26 mouse cellular contexts compared by ENCODE assay signal in the genomic region with DNA sequence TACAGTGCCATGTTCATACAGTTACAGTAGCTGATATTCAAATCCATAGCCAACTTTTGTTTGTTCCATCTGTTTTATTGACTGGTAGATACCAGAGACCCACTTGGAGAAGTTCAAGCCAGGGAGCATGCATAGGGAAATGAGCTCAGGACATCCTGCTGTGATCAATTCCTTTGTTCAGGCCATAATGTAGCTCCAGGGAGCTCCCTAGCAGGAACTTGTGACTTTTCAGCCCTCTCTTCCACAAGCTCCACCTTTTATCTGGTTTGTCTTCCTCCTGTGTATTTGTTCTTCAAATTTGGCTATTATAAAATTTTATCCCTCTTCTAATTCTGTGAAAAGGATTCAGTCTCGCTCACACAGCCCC. TPM values are rescaled to one million over a fixed set of nuclear protein-coding genes. Genes with fewer than 3 reads are reported as not detected.
DNase-seq lines count a peak whose midpoint lies in the region; ATAC-seq lines count a peak whose summit lies in the region.
"Had no signal": no experiment of that assay in that cellular context is flagged by ENCODE, and none has a peak within 500 bp of the region (broad histone marks: within the 10 kb centered on the region; RNA-seq: fewer than 3 reads in every experiment).

No protein-coding gene starts in this region.

- DNase-seq in hindbrain, embryonic 11.5 days (ENCODE audit: low spot score), result no peak
- DNase-seq in ES-CJ7 (ENCODE audit: low read depth, low spot score) (peak; percentile 88), R1 (ENCODE audit: low read depth, low spot score) (peak; percentile 91)
- DNase-seq in thymus, postnatal 0 days (ENCODE audit: low spot score), result no peak
- DNase-seq: adrenal gland, adult 2 months; adrenal gland, postnatal 14 days; B cell, adult 2 months; cerebellum, adult 11 months; cerebellum, adult 8-10 months; cerebellum, postnatal 10 days; cerebellum, postnatal 36 days; embryo, embryonic 11 days; gastrocnemius, postnatal 25 days; heart, adult 18-20 months; kidney, adult 11 months had no signal

- no peak overlapping the region for H3K9ac ChIP-seq in hindbrain, embryonic 11.5 days (ENCODE audit: low read depth, low read length)
- H3K9ac ChIP-seq in hindbrain, embryonic 12.5 days, result no peak overlapping the region
- H3K9ac ChIP-seq in heart, embryonic 11.5 days (ENCODE audit: low read depth, low read length), result no peak overlapping the region
- H3K9ac ChIP-seq: embryonic facial prominence, embryonic 13.5 days; forebrain, embryonic 12.5 days; forebrain, embryonic 15.5 days; heart, embryonic 13.5 days; hindbrain, embryonic 15.5 days; intestine, embryonic 15.5 days had no signal

- H3K36me3 ChIP-seq in hindbrain, embryonic 11.5 days (ENCODE audit: control insufficient read depth, insufficient read depth, low read length), result no peaks in the 10 kb centered on the region
- no peaks in the 10 kb centered on the region for H3K36me3 ChIP-seq in hindbrain, embryonic 12.5 days
- no peaks in the 10 kb centered on the region for H3K36me3 ChIP-seq in heart, embryonic 11.5 days (ENCODE audit: control insufficient read depth, insufficient read depth, low read length)
- H3K36me3 ChIP-seq: embryonic facial prominence, embryonic 10.5 days; embryonic facial prominence, embryonic 13.5 days; forebrain, embryonic 12.5 days; forebrain, embryonic 15.5 days; heart, embryonic 13.5 days; hindbrain, embryonic 15.5 days; intestine, embryonic 15.5 days had no signal

- peak; percentile 29; the same call in 1 of the 2 replicates for ATAC-seq in hindbrain, embryonic 11.5 days (ENCODE audit: low FRiP score)
- no peak for ATAC-seq in hindbrain, embryonic 12.5 days (ENCODE audit: low FRiP score)
- ATAC-seq in heart, embryonic 11.5 days (replicated peaks; ENCODE audit: insufficient number of reproducible peaks, low FRiP score, low TSS enrichment), result no peak
- ATAC-seq: forebrain, embryonic 15.5 days had no signal

- 0 out of 2 replicates have a peak, but pooled peaks cover 2% of the 10 kb centered on the region for H3K4me1 ChIP-seq in hindbrain, embryonic 11.5 days (replicated peaks; ENCODE audit: control insufficient read depth, insufficient read depth, low read length)
- peaks cover 15% of the 10 kb centered on the region for H3K4me1 ChIP-seq in hindbrain, embryonic 12.5 days
- no peaks in the 10 kb centered on the region for H3K4me1 ChIP-seq in heart, embryonic 11.5 days (ENCODE audit: control insufficient read depth, insufficient read depth, low read length)
- H3K4me1 ChIP-seq: intestine, embryonic 15.5 days had no signal

- no peaks in the 10 kb centered on the region for H3K9me3 ChIP-seq in hindbrain, embryonic 11.5 days (ENCODE audit: control insufficient read depth, low read length)
- H3K9me3 ChIP-seq in hindbrain, embryonic 12.5 days (replicated peaks), result no peaks in the 10 kb centered on the region
- no peaks in the 10 kb centered on the region for H3K9me3 ChIP-seq in heart, embryonic 11.5 days (replicated peaks; ENCODE audit: control insufficient read depth, low read length)
- H3K9me3 ChIP-seq: embryonic facial prominence, embryonic 10.5 days; embryonic facial prominence, embryonic 13.5 days; forebrain, embryonic 12.5 days; forebrain, embryonic 15.5 days; heart, embryonic 13.5 days; hindbrain, embryonic 15.5 days; intestine, embryonic 15.5 days had no signal

- 52% methylated on average over 1 of the region's 1 CpGs for WGBS in hindbrain, embryonic 11.5 days
- 34% methylated on average over 1 of the region's 1 CpGs for WGBS in hindbrain, embryonic 12.5 days
- 63% methylated on average over 1 of the region's 1 CpGs for WGBS in heart, embryonic 11.5 days (ENCODE audit: insufficient replicate concordance)

- no peaks in the 10 kb centered on the region for H3K27me3 ChIP-seq in hindbrain, embryonic 11.5 days (ENCODE audit: control insufficient read depth, insufficient read depth, low read length)
- no peaks in the 10 kb centered on the region for H3K27me3 ChIP-seq in hindbrain, embryonic 12.5 days
- no peaks in the 10 kb centered on the region for H3K27me3 ChIP-seq in heart, embryonic 11.5 days (ENCODE audit: control insufficient read depth, insufficient read depth, low read length)
- H3K27me3 ChIP-seq: CH12.LX; embryonic facial prominence, embryonic 13.5 days; forebrain, embryonic 12.5 days; forebrain, embryonic 15.5 days; heart, embryonic 13.5 days; hindbrain, embryonic 15.5 days; intestine, embryonic 15.5 days had no signal

- no peak overlapping the region for H3K4me3 ChIP-seq in hindbrain, embryonic 11.5 days (ENCODE audit: low read depth, low read length)
- H3K4me3 ChIP-seq in hindbrain, embryonic 12.5 days, result no peak overlapping the region
- H3K4me3 ChIP-seq in heart, embryonic 11.5 days (ENCODE audit: low read depth, low read length), result no peak overlapping the region
- H3K4me3 ChIP-seq: embryonic facial prominence, embryonic 10.5 days; embryonic facial prominence, embryonic 13.5 days; erythroblast, embryonic 14.5 days; forebrain, embryonic 12.5 days; forebrain, embryonic 15.5 days; heart, embryonic 13.5 days; hindbrain, embryonic 15.5 days; intestine, embryonic 15.5 days had no signal

- H3K4me2 ChIP-seq in hindbrain, embryonic 11.5 days (replicated peaks; ENCODE audit: low read depth, low read length), result no peak overlapping the region
- H3K4me2 ChIP-seq in hindbrain, embryonic 12.5 days (replicated peaks), result no peak overlapping the region
- H3K4me2 ChIP-seq in heart, embryonic 11.5 days, result no peak overlapping the region
- H3K4me2 ChIP-seq: embryonic facial prominence, embryonic 13.5 days; forebrain, embryonic 12.5 days; forebrain, embryonic 15.5 days; heart, embryonic 13.5 days; hindbrain, embryonic 15.5 days; intestine, embryonic 15.5 days had no signal

- peak overlapping the region; percentile 33 for H3K27ac ChIP-seq in hindbrain, embryonic 11.5 days (ENCODE audit: low read depth, low read length)
- H3K27ac ChIP-seq in hindbrain, embryonic 12.5 days, result no peak overlapping the region
- H3K27ac ChIP-seq in heart, embryonic 11.5 days (ENCODE audit: low read depth, low read length), result no peak overlapping the region
- H3K27ac ChIP-seq: embryonic facial prominence, embryonic 10.5 days; embryonic facial prominence, embryonic 13.5 days; forebrain, embryonic 12.5 days; forebrain, embryonic 15.5 days; heart, embryonic 13.5 days; hindbrain, embryonic 15.5 days; intestine, embryonic 15.5 days had no signal

RNA-seq across cellular contexts. Expression of a gene that starts 45.9 kb away (rescaled TPM):
- polyA plus RNA-seq in hindbrain, embryonic 11.5 days (2014; fragmentation: Nextera tagmentation; extraction: Ambion mirVana), result 143 and 151 TPM in 2 replicates
- polyA plus RNA-seq in hindbrain, embryonic 12.5 days (2016; fragmentation: Nextera tagmentation; extraction: Ambion mirVana), result 384 and 480 TPM in 2 replicates
- polyA plus RNA-seq in thymus, postnatal 0 days (2015; fragmentation: Nextera tagmentation; extraction: Ambion mirVana), result 51.4 and 59.0 TPM in 2 replicates
- 113 and 141 TPM in 2 replicates for polyA plus RNA-seq in heart, embryonic 11.5 days (2014; fragmentation: Nextera tagmentation; extraction: Ambion mirVana)

RNA-seq across cellular contexts. Expression of a gene that starts 50.1 kb away (rescaled TPM):
- 51.0 and 54.2 TPM in 2 replicates for polyA plus RNA-seq in hindbrain, embryonic 11.5 days (2014; fragmentation: Nextera tagmentation; extraction: Ambion mirVana)
- 45.3 and 50.0 TPM in 2 replicates for polyA plus RNA-seq in hindbrain, embryonic 12.5 days (2016; fragmentation: Nextera tagmentation; extraction: Ambion mirVana)
- 15.0 and 16.8 TPM in 2 replicates for polyA plus RNA-seq in thymus, postnatal 0 days (2015; fragmentation: Nextera tagmentation; extraction: Ambion mirVana)
- 30.2 and 37.2 TPM in 2 replicates for polyA plus RNA-seq in heart, embryonic 11.5 days (2014; fragmentation: Nextera tagmentation; extraction: Ambion mirVana)

Comparison
In these comparisons a context has a peak if more than half of its experiments do, and no peak if none do; other contexts are left out.
1. DNase-seq: peak in ES-CJ7 (single experiment) and R1 (single experiment); none in hindbrain, embryonic 11.5 days (single experiment) and thymus, postnatal 0 days (single experiment).